Mouse (Mus musculus) liver, postnatal 0 days (tissue): ENCODE measurements around the gene Slc2a3.

Experiments
- CTCF ChIP-seq: sonication (generic); IDR thresholded peaks from 2 replicates; pipeline ENCODE4 v1.5.1; 2016; ENCODE audit warnings: antibody characterized with exemption, low read depth
- EP300 ChIP-seq: IDR thresholded peaks from 2 replicates; pipeline ENCODE4 v1.6.1; 2016; ENCODE audit warnings: antibody characterized with exemption, low read depth, mild to moderate bottlenecking

GRCm38 (mm10) chr6:122825166-122825565 is 23.7 kb upstream of the Slc2a3 start:
- no peak for TF ChIP-seq CTCF
- no peak for TF ChIP-seq EP300
